Mouse (Mus musculus) heart, postnatal 36 days (tissue): ENCODE measurements around the gene Bcl9. TPM values are rescaled to one million over a fixed set of nuclear protein-coding genes. Genes with fewer than 3 reads are reported as not detected.
A peak's percentile ranks its signal among the peaks of the same experiment; 100 is the strongest.

Experiments
- DNase-seq, 2 experiments: peaks; one replicate each; pipeline ENCODE4 v3.0.0; 2021 to 2022
- intact Hi-C: fragments of 180-260 bp; cut with DNase I; formaldehyde crosslinking; loops from one replicate; pipeline ENCODE4 v1.15.1; 2025
- total RNA-seq, 2 experiments: library from RNA; stranded (reverse); gene quantifications; 2 replicates each; pipeline ENCODE4 v1.2.3; 2021

Bcl9 gene
- total RNA-seq, 2 experiments from 2014 or later: 20.2 to 28.6 TPM

DNA sequence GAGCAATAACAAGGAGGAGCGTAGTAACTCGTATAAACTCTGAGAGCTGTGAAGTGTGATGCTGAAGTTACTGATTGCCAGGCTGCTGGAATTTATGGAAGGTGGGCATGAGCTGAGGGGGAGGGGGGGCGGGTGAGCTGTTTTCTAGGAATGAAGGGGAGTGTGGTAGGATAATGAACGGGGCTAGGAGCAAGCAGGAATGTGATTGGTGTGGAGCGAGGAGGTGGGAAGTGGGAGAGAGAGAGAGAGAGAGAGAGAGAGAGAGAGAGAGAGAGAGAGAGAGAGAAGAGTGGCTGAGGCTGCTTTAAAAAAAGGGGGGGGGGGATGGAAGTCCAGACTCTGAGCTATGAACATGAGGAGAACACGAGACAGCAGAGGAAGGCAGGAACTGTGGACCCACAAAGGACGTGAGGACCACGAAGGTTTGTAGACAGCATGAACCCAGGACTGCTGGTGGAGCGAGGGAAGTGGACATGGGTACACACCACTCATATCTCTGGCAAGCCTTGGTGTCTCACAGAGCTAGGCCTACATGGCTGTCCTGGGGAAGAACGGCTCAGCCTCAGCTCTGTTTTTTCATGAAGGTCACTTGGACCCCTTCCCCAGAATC, 1.2 kb upstream of the Bcl9 start:
- no peak for DNase-seq
- intact Hi-C loops: no loop called here

DNA sequence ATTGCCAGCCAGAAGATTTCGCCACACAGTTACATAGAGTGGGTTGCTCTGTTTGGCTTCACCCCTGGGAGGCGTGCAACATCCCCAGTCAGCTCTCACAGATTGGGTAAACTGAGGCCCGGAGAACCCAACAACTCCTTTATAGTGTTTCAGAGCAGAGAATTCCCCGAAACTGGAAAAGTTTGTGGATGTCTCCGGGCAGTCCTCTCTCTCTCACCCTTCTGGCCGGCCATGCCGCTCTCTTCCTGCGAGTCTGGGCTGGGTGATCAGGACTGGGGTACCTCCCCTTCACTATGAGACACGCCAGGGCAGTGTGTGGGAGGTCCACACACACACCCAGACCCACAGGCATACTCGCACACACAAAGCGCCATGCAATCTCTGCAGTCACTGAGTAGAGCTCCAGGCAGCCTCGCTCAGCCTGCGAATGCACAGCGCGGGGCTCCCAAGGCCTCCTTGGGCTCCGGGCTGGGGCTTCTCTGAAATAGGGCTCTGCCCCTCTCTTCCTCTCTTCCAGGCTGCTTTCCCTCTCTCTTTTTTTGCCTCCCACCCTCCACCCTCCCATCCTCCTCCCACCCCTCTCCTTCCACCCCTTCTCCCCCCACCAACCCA, 670 bp downstream of the Bcl9 start:
- intact Hi-C loops: loop anchor here (1.0 kb wide), 1 partner anchor 69 kb away; no protein-coding TSS in a partner anchor

DNA sequence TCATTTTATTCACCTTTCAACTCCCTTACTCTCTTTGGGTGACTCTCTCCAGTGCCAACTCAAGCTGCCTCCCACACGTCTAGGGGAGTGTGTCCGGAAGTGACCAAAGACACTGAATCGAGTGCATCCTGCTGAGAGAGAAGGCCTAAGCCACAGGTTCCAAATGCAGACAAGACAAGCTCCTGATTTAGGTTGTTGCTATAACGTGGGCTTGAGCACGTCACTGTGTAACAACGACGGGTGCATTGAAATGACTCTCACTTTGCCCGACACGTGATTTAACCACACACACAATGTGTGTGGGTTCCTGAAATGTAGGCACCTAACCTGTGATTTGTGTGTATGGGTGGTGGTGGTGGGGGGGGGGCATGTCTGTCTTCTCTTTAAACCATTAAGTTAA, 3.4 kb downstream of the Bcl9 start:
- no peak for DNase-seq
- intact Hi-C loops: no loop called here

More for the DNA sequence above, 670 bp downstream of the Bcl9 start:
- peak; percentile 48 to 70 for DNase-seq

DNA sequence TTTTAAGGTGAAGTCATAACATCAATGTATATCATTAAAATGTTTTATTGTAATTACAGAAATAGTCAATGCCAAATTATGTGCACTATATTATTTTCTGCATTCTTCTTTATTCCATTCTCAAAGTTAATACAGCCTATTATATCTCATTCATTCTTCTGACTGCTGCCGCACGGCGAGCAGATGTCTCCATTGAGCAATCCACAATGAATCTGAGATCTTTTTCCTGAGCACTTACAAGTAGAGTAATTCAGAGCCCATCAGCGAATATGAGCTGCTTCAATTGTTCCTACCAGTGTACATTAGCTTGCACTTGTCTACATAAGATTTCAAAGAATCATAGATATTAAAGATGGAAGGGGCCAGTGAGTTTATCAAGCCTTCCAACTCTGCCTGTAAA, 12.8 kb downstream of the Bcl9 start:
- no peak for DNase-seq
- intact Hi-C loops: no loop called here

DNA sequence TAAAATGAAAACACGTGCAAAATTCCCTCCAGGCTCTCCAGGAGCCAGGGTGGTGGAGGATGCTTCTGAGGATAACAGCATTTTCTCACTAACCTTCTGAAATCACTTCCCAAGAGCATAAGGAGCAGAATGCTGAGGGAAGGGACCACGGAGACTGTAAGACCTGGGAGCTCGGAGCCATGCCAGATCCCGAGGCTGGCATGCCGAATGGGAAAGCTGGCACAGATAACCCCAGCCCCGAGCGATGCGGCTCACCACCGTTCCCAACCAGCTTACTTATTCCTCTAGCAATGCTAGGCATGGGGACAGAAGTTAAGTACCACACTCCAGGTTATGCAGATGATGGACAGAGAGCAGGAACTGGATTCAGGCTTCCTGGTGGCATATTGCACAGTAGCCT, 13.7 kb downstream of the Bcl9 start:
- no peak for DNase-seq
- intact Hi-C loops: no loop called here

DNA sequence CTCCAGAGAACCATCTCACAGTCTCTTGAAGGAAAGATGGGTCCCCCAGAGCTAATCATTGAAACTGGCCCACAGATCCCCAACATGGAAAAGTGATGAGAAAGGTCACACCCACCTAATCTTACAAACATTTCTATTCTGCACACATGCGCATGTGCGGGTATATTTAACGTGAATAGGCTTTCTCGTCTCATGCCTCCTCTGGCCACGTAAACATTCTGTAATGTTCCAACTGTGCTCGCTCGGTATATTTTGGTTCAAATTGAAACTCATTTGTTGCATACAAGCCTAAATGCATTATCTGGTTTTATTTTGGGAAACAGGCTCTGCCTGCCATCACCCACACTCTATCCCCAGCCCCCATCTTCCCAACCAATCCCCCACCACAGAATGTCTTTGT, 16.3 kb downstream of the Bcl9 start:
- no peak for DNase-seq
- intact Hi-C loops: no loop called here

DNA sequence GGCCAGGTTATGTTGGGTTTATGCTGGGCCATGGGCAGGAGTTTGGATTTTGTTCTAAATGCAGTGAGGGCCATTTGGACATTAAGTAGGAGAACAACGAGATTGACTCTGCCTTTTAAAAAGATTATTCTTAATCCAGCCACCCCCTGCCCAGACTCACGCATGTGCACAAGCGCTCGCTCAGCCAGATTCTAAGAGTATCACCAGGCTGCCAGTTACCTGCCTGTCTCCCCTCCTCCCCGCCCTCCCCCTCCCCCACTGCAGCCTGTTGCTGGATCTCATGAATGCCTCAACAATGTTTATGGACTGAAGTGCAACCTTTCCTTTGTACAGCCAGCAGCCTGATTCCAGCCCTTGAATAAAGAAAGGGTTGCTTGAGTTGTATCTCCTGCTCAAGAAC, 22.0 kb downstream of the Bcl9 start:
- intact Hi-C loops: no loop called here
- no peak for DNase-seq

DNA sequence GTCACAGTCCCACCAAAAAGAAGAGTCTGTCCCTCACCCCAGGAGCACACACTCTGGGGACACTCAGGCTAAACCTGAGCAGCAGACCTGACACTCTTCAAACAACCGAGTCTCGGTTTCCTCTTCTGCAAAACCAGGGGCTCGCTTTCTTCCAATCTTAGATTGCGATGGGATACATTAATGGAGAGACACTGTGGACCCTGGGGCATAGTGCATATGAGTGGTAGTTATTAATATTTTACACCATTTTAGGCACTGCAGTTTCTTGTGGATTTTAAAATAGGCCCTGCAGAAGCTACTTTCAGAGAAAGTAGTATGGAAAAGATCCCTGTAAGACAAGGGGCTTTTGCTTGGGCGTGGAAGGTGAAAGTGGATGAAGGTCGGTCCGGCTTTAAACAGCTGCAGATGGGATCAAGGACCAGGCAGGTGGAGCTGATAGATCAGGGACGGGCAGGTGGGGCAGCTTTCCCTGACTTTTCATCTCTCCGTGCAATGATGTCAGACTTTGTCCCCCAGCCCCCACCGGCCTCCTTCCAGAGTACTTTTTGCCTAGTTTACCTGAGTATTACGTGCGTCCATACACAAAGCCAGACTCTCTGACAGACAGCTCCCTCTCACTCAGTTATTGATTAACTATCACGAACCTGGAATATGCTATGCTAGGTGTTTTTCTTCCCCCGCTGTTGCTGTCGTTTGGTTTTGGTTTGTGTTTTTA, 23.0 kb downstream of the Bcl9 start:
- no peak for DNase-seq
- intact Hi-C loops: loop anchor here (5.0 kb wide), 1 partner anchor 33 kb away; no protein-coding TSS in a partner anchor

DNA sequence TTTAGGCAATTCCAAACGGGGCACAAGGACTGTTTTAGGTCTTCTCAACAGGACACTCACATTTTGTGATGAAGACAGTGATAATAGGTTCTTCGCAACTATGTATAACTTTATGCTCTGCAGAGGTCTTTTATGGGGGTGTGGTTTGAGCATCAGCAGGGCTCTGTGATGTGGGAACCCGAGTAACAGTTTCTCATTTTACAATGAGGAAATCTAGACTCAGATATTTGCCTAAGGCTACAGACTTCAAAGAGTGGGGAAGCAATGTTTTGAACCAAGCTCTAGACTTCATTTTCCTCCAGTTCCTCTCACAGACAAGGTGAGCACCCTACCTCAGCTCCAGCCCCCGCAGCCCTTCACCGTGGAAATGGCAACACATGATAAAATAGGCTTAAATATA, 23.8 kb downstream of the Bcl9 start:
- no peak for DNase-seq
- intact Hi-C loops: loop anchor here (5.0 kb wide), 1 partner anchor 33 kb away; no protein-coding TSS in a partner anchor

DNA sequence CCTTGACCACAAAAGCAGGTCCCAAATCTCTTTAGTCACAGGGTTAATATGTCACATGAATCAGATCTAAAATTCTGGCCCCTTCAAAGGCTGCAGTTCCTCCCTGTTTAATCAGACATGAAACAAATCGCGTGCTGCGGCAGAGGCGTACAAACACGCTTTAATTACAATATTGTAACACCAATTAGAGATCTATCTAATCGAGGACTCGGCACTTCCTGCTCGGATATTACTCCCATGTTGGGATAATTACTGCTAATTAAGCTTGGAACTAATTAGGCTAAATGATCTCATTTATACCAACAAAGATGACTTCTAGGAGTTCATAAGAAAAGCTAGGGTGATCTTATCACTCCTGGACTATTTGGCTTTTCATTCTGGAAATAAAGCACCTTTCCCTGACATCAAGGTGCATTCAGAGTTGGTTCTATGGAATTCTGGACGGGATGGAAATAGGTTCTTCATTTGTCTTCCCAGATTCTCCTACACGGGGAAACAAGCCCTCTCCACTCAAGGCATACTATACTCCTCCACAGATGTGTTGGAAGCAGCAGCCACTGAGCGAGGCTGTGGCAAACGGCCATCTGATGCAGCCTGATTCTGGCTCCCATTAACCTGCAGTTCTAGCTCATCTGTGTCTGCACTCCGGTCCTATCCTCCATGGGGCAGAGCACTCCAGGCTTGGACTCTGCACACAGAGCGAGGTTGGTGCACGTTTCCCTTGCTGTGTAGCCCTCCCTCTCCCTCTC, 31.9 kb downstream of the Bcl9 start:
- no peak for DNase-seq
- intact Hi-C loops: no loop called here

DNA sequence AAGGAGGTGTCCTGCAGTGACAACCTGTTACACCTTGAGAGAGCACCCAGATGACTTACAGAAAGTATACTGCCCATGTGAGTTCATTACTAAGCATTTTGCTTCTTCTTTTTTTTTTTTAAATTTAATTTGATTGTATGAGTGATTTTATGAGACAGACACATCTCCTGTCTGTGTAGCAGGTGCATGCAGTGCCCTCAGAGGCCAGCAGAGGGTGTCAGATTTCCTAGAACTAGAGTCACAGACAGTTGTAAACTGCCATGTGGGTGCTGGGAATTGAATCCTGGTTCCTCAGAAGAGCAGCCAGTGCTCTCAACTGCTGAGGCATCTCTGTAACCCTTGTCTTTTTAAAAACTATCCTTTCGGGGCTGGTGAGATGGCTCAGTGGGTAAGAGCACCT, 35.5 kb downstream of the Bcl9 start:
- DNase-seq: no peak
- intact Hi-C loops: no loop called here

DNA sequence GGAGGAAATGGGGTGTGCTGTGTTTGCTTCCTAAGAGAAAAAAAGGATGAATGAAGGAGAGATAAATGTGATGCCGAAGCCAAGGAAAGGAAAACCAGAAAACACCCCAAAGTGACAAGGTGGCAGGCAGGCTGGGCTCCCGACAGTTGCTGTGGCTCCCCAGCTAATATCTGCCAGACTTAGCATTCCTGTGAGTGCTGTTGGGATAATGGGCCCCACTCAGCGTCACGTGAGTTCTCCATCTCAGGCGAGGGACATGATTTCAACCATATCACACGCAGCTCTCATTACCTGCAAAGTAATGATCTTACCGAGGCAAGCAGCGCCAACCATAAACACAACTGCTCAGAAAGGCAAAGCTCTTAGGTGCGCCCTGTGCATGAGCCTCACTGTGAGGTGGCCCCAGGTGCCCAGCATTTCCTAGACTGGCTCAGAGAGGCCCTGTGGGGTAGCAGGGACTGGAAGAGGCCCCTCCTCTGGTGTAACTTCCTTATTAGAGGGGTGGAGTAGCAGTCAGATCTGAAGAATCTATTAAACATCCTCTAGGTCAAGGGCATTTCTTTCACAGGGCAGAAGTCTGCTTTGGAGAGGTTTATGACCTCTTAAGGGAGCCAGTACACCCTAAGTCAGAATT, 41.9 kb downstream of the Bcl9 start:
- DNase-seq: no peak
- intact Hi-C loops: no loop called here

DNA sequence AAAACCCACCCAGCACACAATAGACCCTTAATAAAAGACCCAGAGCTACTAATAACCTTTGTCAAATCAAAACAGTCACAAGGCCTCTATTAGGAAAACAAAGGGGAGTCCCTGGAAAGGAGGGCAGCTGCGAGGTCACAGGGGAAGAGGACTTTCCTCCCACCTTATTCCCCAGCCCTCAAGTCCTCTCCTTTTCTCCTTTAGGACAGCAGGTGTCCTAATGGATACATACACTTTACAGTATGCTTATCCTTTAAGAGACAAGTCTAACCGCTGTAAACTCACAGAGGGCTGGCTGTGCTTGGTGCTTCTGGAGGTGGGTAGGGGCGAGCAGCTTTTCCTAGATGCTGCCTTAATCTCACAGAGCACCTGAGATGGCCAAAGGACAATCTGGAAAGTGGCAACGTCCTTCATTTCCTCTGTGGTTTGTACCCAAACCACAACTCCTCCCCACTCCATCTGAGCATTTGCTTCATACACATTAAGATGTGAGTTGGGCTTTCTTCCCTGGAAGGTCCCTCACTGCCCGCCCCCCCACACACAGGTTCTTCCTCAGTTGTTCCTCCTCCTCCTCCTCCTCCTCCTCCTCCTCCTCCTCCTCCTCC, 42.8 kb downstream of the Bcl9 start:
- no peak for DNase-seq
- intact Hi-C loops: no loop called here

DNA sequence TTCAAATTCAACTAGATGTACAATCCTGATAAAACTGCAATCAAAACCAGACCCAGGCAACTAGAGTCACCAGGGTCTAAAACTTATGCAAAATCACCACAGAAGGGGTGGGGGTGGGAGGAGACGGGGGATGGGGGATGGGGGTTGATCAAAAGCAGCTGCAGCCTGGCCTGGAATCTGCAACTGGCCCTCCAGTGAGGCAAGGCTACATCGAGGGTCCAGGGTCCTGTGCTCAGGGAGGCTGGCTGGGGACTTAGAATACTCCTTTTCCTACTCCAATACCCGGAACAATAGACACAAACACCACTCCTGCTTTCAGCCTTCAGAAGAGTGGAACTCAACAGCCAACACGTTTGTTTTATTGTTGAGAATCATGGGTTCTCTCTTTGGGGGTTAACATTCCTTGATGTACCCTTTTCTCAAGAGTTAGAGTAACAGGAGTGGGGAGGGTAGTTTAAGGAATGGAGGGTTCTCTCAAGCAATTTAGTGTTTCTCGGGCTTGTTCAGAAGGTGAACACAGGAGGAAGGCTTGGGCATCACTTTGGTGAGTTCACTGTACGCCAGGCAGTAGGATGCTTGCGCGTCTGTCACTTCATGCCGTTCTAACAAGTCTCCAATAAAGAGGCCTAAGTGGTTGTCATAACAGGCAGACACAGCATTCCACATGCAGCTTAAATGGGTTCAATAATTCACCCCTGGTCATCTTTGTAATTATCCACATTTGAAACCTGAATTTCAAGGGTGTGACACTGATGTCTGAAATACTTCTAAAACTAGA, 43.7 kb downstream of the Bcl9 start:
- intact Hi-C loops: no loop called here
- DNase-seq: no peak

DNA sequence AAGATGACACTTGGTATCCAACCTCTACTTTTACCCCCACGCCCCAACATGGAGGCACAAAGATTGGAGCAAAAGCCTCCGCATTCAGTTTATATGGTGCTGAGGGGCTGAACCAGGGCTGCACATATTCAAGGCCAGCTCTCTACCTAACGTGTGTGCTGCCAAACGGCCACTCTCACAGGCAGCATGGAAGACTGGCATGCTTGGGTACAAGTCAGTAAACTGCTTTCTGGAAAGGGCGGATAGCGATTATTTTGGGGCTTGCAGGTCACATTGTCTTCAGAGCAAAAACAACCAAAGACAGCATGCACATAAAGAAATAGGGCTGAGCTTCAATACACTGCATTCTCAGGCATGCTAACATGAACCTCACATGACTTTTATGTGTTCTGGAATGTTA, 44.8 kb downstream of the Bcl9 start:
- no peak for DNase-seq
- intact Hi-C loops: no loop called here

DNA sequence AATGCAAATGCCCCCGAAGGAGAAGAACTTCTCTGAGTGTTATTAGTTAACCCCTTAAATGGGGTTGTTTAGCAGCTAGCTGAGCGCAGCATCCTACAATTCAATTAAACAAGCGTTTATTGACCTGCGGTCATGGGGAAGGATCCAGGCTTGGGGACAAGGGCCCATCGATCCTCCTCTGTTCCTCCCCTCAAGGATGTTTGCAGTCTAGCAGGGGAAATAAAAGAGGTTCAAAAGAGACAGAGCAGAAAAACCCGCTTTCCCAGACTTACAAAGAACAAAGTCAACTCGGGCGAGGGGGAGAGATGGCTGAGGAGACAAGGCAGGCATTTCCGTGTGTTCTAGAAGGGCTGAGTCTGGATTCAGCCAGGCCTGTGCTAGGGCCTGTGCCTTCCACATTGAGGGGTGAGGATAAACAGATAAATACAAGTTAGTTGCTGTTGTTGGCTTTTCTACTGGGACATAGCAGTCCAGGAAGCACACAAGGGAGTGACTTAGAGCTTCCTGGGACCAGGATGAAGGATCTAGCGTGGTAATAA, 55.0 kb downstream of the Bcl9 start:
- intact Hi-C loops: no loop called here
- DNase-seq: no peak

DNA sequence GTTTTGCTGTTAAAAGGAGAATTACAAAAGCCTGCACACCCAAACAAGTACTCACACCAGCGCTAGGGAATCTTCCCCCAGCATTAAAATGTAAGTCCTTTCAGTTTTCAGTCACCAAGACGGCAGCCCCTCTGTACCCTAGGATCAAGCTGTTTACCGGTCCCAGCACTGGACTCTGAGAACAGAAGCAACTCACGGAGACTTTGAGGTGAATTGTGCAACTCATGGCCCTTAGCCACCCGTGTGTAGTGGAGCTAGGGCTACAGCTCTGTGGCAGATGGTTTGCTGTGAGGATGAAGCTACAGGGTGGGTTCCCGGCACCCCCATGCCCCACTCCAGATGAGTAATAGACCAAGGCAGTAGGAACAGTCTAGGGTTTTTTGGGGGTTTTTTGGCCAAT, 55.9 kb downstream of the Bcl9 start:
- intact Hi-C loops: no loop called here
- no peak for DNase-seq

DNA sequence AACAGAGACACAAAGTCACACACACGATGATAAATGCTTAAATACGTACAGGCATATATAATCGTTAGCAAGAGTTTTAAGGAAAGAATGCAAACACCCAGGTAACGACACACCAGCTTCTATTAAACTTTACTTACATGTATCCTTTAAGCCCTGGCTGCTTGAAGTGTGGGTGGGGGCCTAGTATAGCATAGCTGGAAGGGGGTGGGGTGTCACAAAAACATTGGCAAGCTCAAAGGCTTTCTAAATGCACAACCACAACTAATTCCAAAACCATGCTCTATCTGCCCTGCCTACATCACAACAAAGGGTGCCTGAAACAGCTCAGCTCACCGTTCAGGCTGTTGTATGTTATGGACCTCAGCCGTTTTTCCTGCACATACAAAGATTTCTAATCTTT, 57.9 kb downstream of the Bcl9 start:
- intact Hi-C loops: no loop called here
- DNase-seq: no peak

DNA sequence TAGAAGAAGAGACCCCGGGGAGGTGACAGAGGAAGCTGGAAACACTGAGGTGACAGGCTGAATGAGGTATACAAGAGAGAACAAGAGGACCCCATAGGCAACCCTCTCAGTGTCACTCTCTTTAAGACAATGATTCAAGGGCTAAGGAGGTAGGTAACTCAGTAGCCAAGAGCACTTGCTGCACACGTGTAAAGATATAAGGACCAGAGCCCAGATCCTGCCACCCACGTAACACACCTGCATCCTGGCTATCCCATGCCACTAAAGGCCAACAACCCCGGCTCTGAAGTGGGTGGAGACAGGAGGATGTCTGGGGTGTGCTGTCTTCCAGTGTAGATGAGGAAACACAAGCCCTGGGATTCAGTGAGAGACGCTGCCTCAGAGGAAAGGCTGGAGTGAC, 58.4 kb downstream of the Bcl9 start:
- intact Hi-C loops: no loop called here
- DNase-seq: no peak
